Mouse (Mus musculus) thymus, postnatal 0 days (tissue): Measurements from ENCODE around the gene Yipf2. TPM values are rescaled to one million over a fixed set of nuclear protein-coding genes. Genes with fewer than 3 reads are reported as not detected.
A peak's percentile ranks its signal among the peaks of the same experiment; 100 is the strongest.
"Not testable (repeated sequence)": the region's sequence is repeated elsewhere in the genome, so short reads cannot be mapped to it uniquely, and the experiment has no call there.

Experiments used
- DNase-seq: peaks from one replicate; pipeline ENCODE4 v3.0.0-alpha.2; 2015; ENCODE audit warnings: low spot score
- polyA plus RNA-seq: library from polyadenylated mRNA; unstranded; fragments of >200 nt; fragmentation: Nextera tagmentation; extraction: Ambion mirVana; gene quantifications from 2 replicates; pipeline ENCODE4 v1.2.1, GENCODE M21; 2015

The Yipf2 gene
- polyA plus RNA-seq, 1 experiment from 2014 or later: 27.2 TPM

- DNase-seq: no peak
These were observed 7.6 kb upstream of the Yipf2 start for GRCm38 (mm10) chr9:21600186-21600585.

DNA sequence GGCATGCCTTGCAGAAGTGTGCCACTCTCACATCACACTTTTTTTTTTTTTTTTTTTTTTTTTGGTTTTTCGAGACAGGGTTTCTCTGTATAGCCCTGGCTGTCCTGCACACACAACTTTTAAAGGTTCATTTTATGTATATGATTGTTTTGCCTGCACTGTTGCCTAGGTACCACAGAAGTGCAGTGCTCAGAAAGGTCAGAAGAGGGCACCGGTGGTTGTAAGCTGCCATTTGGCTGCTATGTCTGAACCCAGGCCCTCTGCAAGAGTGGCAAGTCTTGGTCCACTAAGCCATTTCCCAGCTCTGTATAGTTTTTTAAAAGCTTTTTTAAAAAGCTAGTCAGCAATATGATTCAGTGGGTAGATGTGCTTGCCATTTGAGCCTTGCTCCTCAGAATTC is 5.6 kb upstream of the Yipf2 start:
- DNase-seq: peak; percentile 58

DNA sequence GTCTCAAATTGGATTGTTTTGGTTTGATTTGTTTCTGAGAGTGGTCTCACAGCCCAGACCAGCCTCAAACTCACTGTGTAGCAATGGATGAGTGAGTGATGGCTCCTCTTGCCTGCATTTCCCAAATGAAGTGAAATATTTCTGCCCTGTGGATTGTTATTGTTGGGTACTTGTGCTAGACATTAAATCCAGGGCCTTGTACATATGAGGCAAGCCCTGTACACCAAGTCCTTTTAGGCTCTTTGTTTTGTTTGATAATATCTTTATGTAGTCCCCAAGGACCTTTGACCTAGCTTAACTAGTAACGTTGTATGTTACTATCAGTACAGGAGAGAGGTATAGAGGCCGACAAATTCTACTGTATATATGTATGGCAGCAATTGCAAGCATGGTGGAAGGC is 2.2 kb upstream of the Yipf2 start:
- no peak for DNase-seq

DNA sequence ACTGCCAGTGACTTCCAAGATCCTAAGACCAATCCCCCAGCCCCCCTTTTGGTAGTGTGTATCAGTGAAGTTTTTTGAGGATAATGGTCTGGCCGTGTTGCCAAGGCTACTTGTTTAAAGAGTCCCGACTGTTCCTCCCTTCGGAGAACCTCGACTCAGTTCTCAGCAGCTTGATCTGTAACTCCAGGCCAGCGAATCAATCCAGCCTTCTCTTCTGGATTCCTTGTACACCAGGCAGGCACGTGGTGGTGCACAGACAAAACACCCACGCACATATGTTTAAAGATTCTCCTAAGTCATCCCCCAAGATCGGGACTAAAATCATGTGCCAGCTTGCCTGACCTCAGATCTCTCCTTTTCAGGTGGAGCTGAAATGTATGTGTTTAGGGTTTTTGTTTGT is 1.7 kb upstream of the Yipf2 start:
- DNase-seq: not testable (repeated sequence)

DNA sequence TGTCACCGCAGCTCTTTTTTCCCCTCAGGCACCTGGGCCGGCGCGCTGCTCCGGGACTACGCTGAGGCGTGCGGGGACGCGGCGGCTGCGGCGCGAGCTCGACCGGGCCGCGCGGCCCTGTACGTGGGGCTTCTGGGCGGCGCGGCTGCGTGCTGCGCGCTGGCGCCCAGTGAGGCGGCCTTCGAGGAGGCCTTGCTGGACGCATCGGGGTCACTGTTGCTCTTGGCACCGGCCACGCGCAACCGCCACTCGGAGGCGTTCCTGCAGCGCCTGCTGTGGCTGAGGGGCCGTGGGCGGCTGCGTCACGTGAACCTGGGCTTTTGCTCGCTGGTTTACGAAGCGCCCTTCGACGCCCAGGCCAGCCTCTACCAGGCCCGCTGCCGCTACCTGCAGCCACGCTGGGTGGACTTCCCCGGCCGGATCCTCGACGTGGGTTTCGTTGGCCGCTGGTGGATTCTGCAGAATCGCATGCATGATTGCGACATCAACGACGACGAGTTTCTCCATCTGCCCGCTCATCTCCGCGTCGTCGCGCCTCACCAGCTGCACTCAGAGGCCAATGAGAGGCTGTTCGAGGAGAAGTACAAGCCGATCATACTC is 594 bp upstream of the Yipf2 start:
- no peak for DNase-seq

DNA sequence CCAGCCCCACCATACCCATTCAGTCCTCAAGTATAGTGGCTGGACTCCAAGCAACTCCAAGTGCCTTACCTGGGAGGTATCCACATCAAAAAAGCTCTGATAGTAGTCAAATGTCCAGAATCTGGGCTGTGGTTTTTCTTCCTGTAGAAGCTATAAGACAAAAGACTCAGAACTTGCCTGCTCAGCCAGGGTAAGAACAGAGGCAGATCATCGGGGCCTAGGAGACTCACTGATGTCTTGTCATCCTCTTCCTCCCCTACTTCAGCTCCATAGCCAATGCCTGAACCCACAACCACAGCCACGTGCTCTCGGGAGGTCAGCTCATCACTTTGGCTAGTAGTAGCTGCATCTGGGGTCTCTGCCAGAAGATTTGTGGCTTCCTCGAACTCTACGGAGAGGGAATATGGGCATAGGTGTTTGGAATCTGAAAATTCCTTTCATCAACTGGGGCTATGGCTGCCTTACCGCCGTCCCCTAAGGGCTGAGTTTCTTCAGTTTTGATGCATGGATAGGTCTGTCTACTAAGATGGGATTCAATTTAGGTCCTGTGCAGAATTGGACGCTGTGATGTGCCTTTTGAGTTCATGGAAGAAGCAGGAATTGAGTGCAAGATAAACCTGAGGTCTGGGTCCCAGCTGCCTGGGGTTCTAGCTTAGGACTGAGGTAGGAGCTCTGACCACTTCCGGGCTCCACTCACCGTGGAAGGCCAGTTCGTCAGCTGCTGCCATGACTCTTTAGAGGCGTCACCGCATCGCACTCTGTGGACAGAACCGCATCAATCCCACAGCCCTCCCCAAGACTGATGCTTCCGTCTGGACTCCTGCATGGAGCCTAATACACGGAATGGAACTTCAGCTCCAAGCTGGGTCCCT is 561 bp downstream of the Yipf2 start:
- no peak for DNase-seq

DNA sequence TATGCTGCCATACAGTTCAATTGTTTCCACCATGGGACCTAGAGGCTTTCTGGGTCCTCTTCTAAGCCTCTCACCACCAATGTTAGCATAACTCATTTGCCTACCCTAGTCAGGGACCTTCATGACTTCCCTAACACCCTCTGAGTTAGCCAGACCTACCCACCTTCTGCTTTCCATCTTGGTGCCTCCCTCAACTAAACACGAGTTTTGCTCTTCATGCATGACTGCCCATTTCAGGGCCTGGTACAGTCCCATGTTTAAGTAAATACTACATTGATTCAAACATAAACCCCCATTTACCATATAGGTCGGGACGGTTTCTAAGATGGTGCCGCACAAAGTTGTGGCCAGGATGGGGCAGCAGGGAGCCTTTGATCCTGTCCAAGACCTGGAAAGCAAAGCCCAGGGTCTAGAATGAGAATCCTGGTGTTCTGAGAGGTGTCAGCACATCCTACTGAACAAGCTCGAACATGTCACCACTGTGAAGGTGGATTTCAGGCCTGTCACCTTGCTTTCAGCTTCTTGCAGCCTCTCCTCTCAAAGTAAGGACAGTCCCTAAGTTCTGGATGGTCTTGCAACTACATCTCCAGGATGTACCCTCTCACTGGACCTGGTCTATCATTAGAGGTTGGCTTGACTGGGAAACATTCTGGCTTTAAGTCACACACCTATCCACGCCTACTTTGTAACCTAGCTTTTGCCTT is 1.3 kb downstream of the Yipf2 start:
- DNase-seq: no peak

DNA sequence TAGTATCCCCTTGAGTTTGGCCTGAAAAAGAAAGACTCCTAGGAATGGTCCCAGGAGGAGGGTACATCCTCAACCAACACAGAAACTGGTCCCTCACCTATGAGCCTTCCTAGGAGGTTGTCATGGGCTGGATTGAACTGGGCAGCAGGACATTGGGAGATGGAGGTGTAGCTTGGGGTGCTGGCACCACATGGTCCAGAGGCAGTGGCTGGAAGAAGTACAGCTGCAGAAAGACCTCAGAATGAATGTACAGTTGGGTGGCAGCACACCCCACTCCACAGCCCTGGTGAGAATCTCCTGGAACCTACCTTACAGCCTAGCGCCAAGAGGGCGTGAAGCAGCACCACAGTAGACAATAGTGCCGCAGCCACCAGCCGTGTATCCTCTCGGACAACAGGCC is 3.1 kb downstream of the Yipf2 start:
- no peak for DNase-seq

GRCm38 (mm10) chr9:21588350-21588749 is 4.3 kb downstream of the Yipf2 start:
- no peak for DNase-seq

GRCm38 (mm10) chr9:21587678-21588349 is 4.8 kb downstream of the Yipf2 start:
- DNase-seq: no peak

GRCm38 (mm10) chr9:21585401-21585800 is 7.2 kb downstream of the Yipf2 start:
- DNase-seq: no peak

GRCm38 (mm10) chr9:21578226-21578625 is 14.4 kb downstream of the Yipf2 start:
- DNase-seq: no peak

DNA sequence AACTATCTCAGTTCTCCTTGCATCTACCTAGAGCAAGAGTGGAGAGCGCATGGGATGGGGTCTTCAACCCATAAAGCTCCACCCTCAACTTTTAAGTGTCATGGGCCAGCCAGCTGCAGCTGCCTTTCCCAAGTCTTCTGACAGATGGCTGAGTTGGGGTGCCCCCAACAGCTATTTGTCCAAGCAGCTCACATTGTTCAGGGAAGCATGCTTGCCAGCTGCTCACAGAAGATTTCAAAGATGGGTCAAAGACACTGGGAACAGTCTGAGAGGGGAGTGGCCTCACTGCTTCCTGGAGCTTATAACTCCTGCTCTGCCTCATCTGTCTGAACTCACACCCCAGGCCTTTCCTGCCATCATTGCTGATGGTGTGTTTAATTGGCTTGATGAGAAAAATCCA is 16.3 kb downstream of the Yipf2 start:
- no peak for DNase-seq

DNA sequence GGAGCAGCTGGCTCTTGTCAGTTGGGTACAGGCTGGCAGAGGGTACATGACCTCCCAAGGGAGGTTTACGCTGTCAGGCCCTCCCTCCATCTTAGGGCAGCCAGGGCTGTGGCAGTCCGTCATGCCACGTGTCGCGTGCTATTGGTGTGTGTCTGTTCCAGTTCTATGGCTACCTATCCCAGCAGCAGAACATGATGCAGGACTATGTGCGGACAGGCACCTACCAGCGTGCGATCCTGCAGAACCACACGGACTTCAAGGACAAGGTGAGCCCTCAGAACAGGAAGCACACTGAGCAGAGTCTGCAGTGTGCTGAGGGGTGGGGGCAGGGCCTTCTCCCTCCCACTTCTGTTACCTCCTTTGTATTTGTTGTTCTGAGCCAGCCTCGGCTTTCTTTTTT is 17.4 kb downstream of the Yipf2 start:
- no peak for DNase-seq

DNA sequence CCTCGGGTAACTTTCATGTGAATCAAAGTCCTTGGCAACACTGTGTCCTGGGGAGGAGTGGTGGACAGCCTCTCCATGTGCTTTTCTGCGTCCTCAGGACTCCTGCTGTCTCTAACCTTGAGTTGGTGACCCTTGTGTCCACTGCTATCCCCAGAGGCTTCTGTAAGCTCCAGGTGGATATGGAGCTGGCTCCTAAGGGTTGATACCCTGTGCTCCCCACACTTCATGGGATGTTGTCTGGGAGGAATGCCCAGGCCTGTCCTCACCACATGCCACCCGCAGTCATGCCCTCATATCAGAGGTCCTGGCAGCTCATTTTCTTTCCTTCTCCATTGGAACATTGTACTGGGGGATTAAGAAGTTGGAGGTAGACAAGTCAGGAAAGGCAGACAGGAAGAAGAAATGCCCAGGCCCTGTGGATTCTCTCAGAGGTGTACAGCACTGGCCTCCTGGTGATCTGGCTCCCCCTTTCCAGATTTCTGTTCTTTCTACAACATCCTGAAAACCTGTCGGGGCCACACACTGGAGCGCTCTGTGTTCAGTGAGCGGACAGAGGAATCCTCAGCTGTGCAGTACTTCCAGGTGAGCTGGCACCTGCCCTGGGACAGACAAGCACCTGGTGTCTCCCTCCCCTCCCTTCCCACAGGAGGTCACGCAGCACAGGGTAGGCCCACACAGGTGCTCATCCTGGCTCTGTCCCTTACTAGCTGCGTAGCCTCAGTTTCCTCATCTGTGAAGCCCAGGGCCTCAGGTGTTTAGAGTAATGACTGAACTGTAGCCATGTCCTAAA is 18.4 kb downstream of the Yipf2 start:
- no peak for DNase-seq

DNA sequence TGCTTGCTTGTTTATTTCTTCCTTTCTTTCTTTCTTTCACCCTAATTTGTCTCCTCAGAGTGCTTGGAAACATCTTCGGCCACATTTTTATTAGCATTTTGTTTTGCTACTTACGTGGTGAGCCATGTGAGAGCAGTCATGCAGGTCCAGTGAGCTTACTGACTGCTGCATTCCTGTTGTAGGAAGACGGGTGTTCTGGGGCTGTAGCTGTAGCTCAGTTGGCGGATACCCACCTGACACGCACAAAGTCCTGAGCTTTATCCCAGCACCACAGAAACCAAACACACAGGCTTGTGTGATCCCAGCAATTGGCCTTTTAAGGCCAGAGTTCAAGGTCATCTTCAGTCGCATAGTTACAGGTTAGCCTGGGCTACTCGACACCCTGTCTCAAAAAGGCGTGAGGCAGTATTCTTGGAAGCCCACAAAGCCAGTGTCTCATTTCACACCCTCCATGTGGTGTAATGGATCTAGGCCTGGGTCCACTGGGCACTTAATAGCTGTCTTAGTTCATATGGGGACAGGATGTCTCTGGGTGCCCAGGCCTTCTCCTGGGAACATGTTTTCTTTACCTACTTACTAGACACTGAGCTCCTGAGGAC is 23.9 kb downstream of the Yipf2 start:
- no peak for DNase-seq

DNA sequence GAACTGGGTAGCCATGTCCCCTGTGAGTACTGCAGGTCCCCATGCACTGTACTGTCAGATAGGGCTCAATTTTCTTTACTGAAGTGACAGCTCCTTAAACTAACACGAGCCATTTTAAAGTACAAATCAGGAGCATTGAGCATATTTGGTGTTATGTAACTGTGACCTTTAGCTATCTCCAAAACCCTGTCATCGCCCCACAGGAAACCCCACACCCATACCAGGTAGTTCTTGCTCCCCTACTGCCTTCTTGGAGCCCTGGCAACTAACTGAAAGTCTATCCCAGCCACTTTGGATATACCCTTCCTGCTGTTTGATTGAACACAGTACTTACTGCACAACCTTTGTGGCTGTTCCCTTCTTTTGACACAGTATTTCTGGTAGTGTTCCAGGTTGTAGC is 25.6 kb downstream of the Yipf2 start:
- no peak for DNase-seq

GRCm38 (mm10) chr9:21566538-21566937 is 26.1 kb downstream of the Yipf2 start:
- DNase-seq: no peak

DNA sequence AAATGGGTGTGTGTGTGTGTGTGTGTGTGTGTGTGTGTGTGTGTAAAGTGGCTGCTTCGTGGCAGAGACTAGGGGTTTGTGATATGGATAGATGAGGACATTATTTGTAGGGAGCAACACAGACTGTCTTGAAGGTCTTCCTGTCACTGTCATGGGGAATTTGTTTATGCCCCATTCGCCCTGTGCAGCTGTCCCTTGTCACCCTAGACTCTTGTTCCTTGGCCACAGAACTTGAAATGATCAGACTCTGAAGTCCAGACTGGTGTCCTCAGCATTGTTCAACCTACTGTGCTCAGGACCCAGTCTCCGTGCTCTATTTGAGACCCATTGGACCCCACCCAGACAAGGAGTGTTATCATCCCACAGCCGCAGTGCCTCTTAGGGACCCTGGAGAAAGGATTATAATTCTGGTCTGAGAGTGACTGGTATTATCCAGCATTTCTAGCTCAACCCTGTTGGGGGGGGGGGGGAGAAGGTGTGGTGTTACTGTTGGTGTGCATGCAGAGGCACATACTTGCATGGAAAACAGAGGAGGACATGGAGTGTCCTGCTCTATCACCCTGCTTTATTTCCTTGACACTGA is 27.5 kb downstream of the Yipf2 start:
- no peak for DNase-seq

DNA sequence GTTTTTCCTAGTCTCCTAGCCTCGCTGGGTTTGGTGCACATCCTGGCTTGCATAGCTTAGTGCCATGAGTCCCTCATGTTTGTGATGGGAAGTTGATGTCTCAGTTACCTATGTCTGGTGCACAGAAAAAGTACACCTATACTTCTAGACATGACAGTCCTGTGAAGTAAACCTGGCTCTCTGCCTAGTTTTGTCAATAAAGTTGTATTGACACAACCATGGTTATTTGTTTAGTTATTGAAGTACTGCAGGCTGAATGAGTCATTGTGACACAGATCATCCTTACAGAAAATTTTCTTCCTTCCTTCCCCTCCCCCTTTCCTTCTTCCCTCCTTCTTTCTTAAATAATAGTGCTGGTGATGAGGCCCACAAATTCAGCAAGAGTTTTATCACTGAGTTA is 28.2 kb downstream of the Yipf2 start:
- no peak for DNase-seq
